Mouse (Mus musculus) cortical plate, adult 2 months (tissue): Measurements from ENCODE around the gene Cd70.

Experiments used
- CTCF ChIP-seq: fragments of 200-500 bp; IDR thresholded peaks from 2 replicates; pipeline ENCODE4 v1.5.1; 2011; ENCODE audit warnings: mild to moderate bottlenecking, control low read depth, low read length; ENCODE audit not compliant: insufficient read depth; ENCODE audit errors: extremely low read depth
- POLR2A ChIP-seq: fragments of 200-500 bp; IDR thresholded peaks from 2 replicates; pipeline ENCODE4 v1.6.1; 2011; ENCODE audit warnings: mild to moderate bottlenecking, low read length, control low read depth; ENCODE audit not compliant: insufficient read depth; ENCODE audit errors: extremely low read depth

DNA sequence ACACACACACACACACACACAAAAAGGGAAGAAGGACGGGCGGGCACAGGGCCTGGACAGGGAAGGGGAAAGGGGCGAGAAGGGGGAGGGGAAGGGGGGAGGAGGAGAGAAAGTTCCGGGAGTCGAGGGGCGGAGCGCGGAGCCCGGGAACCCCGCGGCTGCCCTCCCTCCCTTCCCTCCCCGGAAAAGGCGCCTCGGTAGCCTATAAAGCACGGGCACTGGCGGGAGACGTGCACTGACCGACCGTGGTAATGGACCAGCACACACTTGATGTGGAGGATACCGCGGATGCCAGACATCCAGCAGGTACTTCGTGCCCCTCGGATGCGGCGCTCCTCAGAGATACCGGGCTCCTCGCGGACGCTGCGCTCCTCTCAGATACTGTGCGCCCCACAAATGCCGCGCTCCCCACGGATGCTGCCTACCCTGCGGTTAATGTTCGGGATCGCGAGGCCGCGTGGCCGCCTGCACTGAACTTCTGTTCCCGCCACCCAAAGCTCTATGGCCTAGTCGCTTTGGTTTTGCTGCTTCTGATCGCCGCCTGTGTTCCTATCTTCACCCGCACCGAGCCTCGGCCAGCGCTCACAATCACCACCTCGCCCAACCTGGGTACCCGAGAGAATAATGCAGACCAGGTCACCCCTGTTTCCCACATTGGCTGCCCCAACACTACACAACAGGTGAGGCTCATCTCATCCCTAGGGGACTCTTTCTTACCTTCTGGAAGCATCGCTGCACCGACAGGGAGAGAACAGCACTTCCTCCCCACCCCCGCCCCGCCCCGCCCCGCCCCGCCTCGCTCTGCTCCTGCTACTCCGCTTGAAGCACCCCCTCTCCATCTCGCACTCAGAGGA lies 44.2 kb downstream of the Cd70 start, which contains the start of gene Tnfsf9:
- TF ChIP-seq CTCF (no peak), POLR2A (0 out of 2 replicates have a peak, but pooled peaks have one; percentile 22)
